Comparison of ENCODE assay signal across 8 mouse cellular contexts in the genomic region with DNA sequence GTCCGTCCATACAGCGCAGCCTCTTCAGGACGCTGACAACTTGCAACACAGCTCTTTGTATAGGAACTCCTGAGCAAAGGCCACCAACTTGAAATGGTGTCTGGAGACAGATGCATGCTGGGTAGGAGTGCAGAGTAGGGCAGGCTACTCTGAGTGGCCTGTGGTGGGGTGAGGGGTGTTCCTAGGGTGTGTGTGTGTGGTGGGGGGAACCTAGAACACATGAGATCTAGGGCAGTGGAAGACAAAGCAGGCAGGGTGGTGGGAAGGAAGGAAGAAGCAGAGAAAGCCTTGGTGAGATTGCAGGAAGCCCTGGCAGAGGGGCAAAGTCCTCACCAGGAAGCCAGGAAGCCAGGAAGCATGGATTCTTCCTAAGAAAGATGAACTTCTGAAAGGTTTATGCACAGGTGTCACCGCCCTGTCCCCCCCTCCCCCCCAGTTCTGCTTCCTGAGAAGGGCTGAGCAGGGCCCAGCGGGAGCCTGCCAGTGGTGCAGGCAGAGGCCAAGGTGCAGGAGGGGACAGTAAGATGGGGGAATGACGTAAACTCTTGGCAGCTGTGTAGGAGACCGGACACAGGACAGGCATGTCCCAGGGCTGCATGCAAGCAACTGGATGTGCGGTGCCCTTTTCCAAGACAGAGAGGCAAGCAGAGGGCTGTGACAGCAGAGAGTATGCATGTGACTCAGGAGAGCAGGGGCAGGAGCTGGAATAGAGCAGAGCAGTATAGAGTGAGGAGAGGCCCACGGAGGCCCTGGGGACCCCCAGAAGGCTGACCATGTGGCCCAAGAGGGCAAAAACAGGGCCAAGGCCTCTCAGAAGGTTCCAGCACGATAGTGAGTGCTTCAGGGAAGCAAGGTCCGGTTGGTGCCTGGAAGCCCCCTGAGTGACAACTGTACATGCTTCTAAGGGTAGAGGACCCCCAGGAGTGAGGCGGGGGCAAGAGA. TPM values are rescaled to one million over a fixed set of nuclear protein-coding genes. Genes with fewer than 3 reads are reported as not detected.
A peak's percentile ranks its signal among the peaks of the same experiment; 100 is the strongest.
DNase-seq lines count a peak whose midpoint lies in the region; ATAC-seq lines count a peak whose summit lies in the region.

No protein-coding gene starts in this region.

- DNase-seq in adrenal gland, postnatal 10 days = peak; percentile 68
- peak; percentile 85 for DNase-seq in gastrocnemius, adult 18-20 months (ENCODE audit: low spot score)
- no peak for DNase-seq in liver, embryonic 11.5 days (ENCODE audit: low spot score)
- DNase-seq in cerebellum, adult 11 months = no peak
- DNase-seq in urinary bladder, postnatal 10 days (ENCODE audit: low spot score) = no peak
- no peak for DNase-seq in layer of hippocampus, adult 9-10 months (ENCODE audit: low spot score)

- H3K36me3 ChIP-seq in hindbrain, embryonic 15.5 days = no peaks in the 10 kb centered on the region
- no peaks in the 10 kb centered on the region for H3K36me3 ChIP-seq in liver, embryonic 11.5 days (ENCODE audit: control insufficient read depth, insufficient read depth, low read length)
- H3K36me3 ChIP-seq in neural tube, embryonic 13.5 days = peaks cover 6% of the 10 kb centered on the region

- H3K27ac ChIP-seq in hindbrain, embryonic 15.5 days (replicated peaks) = peak overlapping the region; percentile 71
- H3K27ac ChIP-seq in liver, embryonic 11.5 days (ENCODE audit: low read depth, low read length) = peak overlapping the region; percentile 54; the same call in 1 of the 2 replicates
- peak overlapping the region; percentile 81 for H3K27ac ChIP-seq in neural tube, embryonic 13.5 days (replicated peaks)

- H3K9ac ChIP-seq in hindbrain, embryonic 15.5 days = peak overlapping the region; percentile 6; the same call in 1 of the 2 replicates
- H3K9ac ChIP-seq in liver, embryonic 11.5 days (ENCODE audit: low read depth, low read length) = no peak overlapping the region
- peak overlapping the region; percentile 54 for H3K9ac ChIP-seq in neural tube, embryonic 13.5 days

- H3K9me3 ChIP-seq in hindbrain, embryonic 15.5 days = no peaks in the 10 kb centered on the region
- H3K9me3 ChIP-seq in liver, embryonic 11.5 days (ENCODE audit: control insufficient read depth, low read length) = no peaks in the 10 kb centered on the region
- H3K9me3 ChIP-seq in neural tube, embryonic 13.5 days = no peaks in the 10 kb centered on the region

- no peaks in the 10 kb centered on the region for H3K27me3 ChIP-seq in hindbrain, embryonic 15.5 days
- peaks cover 4% of the 10 kb centered on the region; the same call in 1 of the 2 replicates for H3K27me3 ChIP-seq in liver, embryonic 11.5 days (replicated peaks; ENCODE audit: control insufficient read depth, insufficient read depth, low read length)
- no peaks in the 10 kb centered on the region for H3K27me3 ChIP-seq in neural tube, embryonic 13.5 days

- H3K4me1 ChIP-seq in hindbrain, embryonic 15.5 days (replicated peaks) = peaks cover 64% of the 10 kb centered on the region
- H3K4me1 ChIP-seq in liver, embryonic 11.5 days (replicated peaks; ENCODE audit: control insufficient read depth, insufficient read depth, low read length) = peaks cover 31% of the 10 kb centered on the region
- peaks cover 79% of the 10 kb centered on the region for H3K4me1 ChIP-seq in neural tube, embryonic 13.5 days (replicated peaks)

- peak overlapping the region; percentile 8 for H3K4me2 ChIP-seq in hindbrain, embryonic 15.5 days
- H3K4me2 ChIP-seq in liver, embryonic 11.5 days = peak overlapping the region; percentile 48
- 0 out of 2 replicates have a peak overlapping the region, but pooled peaks have one; percentile 39 for H3K4me2 ChIP-seq in neural tube, embryonic 13.5 days

- 0 out of 2 replicates have a peak, but pooled peaks have one; percentile 5 for ATAC-seq in hindbrain, embryonic 15.5 days (ENCODE audit: low FRiP score, low read depth)
- no peak for ATAC-seq in liver, embryonic 11.5 days (replicated peaks; ENCODE audit: low FRiP score)
- no peak for ATAC-seq in neural tube, embryonic 13.5 days (ENCODE audit: low read depth)

- H3K4me3 ChIP-seq in hindbrain, embryonic 15.5 days = no peak overlapping the region
- H3K4me3 ChIP-seq in liver, embryonic 11.5 days (ENCODE audit: low read depth, low read length) = no peak overlapping the region
- H3K4me3 ChIP-seq in neural tube, embryonic 13.5 days = no peak overlapping the region

- 32% methylated on average over 12 of the region's 12 CpGs for WGBS in hindbrain, embryonic 15.5 days
- WGBS in liver, embryonic 11.5 days = 36% methylated on average over 12 of the region's 12 CpGs
- 40% methylated on average over 12 of the region's 12 CpGs for WGBS in neural tube, embryonic 13.5 days

RNA-seq across cellular contexts. Expression of a gene that starts 11.3 kb away (rescaled TPM):
- 10 to 100 TPM; 17.7 to 23.3 TPM for total RNA-seq in adrenal gland, postnatal 10 days (2021)
- 10 to 100 TPM; 10.8 to 24.9 TPM for total RNA-seq in gastrocnemius, adult 18-20 months (2021)
- polyA plus RNA-seq in hindbrain, embryonic 15.5 days (2015; fragmentation: Nextera tagmentation; extraction: Ambion mirVana) = 31.8 and 42.1 TPM in 2 replicates
- 4.9 and 5.8 TPM in 2 replicates for polyA plus RNA-seq in liver, embryonic 11.5 days (2014; fragmentation: Nextera tagmentation; extraction: Ambion mirVana)
- polyA plus RNA-seq in neural tube, embryonic 13.5 days (2015; fragmentation: Nextera tagmentation; extraction: Ambion mirVana) = 44.1 and 47.1 TPM in 2 replicates

RNA-seq across cellular contexts. Expression of a gene that starts 17.9 kb away (rescaled TPM):
- total RNA-seq in adrenal gland, postnatal 10 days (2021) = 10 to 100 TPM; 18.7 to 20.0 TPM
- not detected for total RNA-seq in gastrocnemius, adult 18-20 months (2021)
- 107 and 112 TPM in 2 replicates for polyA plus RNA-seq in hindbrain, embryonic 15.5 days (2015; fragmentation: Nextera tagmentation; extraction: Ambion mirVana)
- 0.08 TPM in 1 of 2 replicates, not detected in the other for polyA plus RNA-seq in liver, embryonic 11.5 days (2014; fragmentation: Nextera tagmentation; extraction: Ambion mirVana)
- polyA plus RNA-seq in neural tube, embryonic 13.5 days (2015; fragmentation: Nextera tagmentation; extraction: Ambion mirVana) = 37.8 and 41.3 TPM in 2 replicates

RNA-seq across cellular contexts. Expression of a gene that starts 33.7 kb away (rescaled TPM):
- total RNA-seq in adrenal gland, postnatal 10 days (2021) = under 1 TPM; 0.48 to 0.76 TPM
- under 1 TPM in 1 of 2 experiments, not detected in 1; 0.57 TPM for total RNA-seq in gastrocnemius, adult 18-20 months (2021)
- 50.7 and 74.7 TPM in 2 replicates for polyA plus RNA-seq in hindbrain, embryonic 15.5 days (2015; fragmentation: Nextera tagmentation; extraction: Ambion mirVana)
- 24.9 and 29.9 TPM in 2 replicates for polyA plus RNA-seq in liver, embryonic 11.5 days (2014; fragmentation: Nextera tagmentation; extraction: Ambion mirVana)
- 193 and 205 TPM in 2 replicates for polyA plus RNA-seq in neural tube, embryonic 13.5 days (2015; fragmentation: Nextera tagmentation; extraction: Ambion mirVana)

RNA-seq across cellular contexts. Expression of a gene that starts 45.2 kb away (rescaled TPM):
- not detected for total RNA-seq in adrenal gland, postnatal 10 days (2021)
- not detected for total RNA-seq in gastrocnemius, adult 18-20 months (2021)
- polyA plus RNA-seq in hindbrain, embryonic 15.5 days (2015; fragmentation: Nextera tagmentation; extraction: Ambion mirVana) = 0.87 and 0.95 TPM in 2 replicates
- not detected in 2 replicates for polyA plus RNA-seq in liver, embryonic 11.5 days (2014; fragmentation: Nextera tagmentation; extraction: Ambion mirVana)
- 0.36 and 0.40 TPM in 2 replicates for polyA plus RNA-seq in neural tube, embryonic 13.5 days (2015; fragmentation: Nextera tagmentation; extraction: Ambion mirVana)

RNA-seq across cellular contexts. Expression of a gene that starts 51.6 kb away (rescaled TPM):
- 10 to 100 TPM; 12.4 to 16.3 TPM for total RNA-seq in adrenal gland, postnatal 10 days (2021)
- total RNA-seq in gastrocnemius, adult 18-20 months (2021) = 1 to 10 TPM; 3.2 to 3.4 TPM
- polyA plus RNA-seq in hindbrain, embryonic 15.5 days (2015; fragmentation: Nextera tagmentation; extraction: Ambion mirVana) = 20.1 and 20.3 TPM in 2 replicates
- polyA plus RNA-seq in liver, embryonic 11.5 days (2014; fragmentation: Nextera tagmentation; extraction: Ambion mirVana) = 17.5 and 18.8 TPM in 2 replicates
- 20.1 and 22.2 TPM in 2 replicates for polyA plus RNA-seq in neural tube, embryonic 13.5 days (2015; fragmentation: Nextera tagmentation; extraction: Ambion mirVana)

Comparison
In these comparisons a context has a peak if more than half of its experiments do, and no peak if none do; other contexts are left out.
1. DNase-seq: peak in adrenal gland, postnatal 10 days (single experiment) and gastrocnemius, adult 18-20 months (single experiment); none in liver, embryonic 11.5 days (single experiment), cerebellum, adult 11 months (single experiment), urinary bladder, postnatal 10 days (single experiment) and layer of hippocampus, adult 9-10 months (single experiment).
2. RNA of a gene that starts 17.9 kb away (polyA plus RNA-seq): 107 to 112 TPM in hindbrain, embryonic 15.5 days and 37.8 to 41.3 TPM in neural tube, embryonic 13.5 days; 0.08 TPM in liver, embryonic 11.5 days; every median in the first group is over 10 times any median in the second.
3. Peak in every context shown above with its lines, with median percentiles within 50 percentile points of each other: H3K27ac ChIP-seq and H3K4me2 ChIP-seq.